Mouse (Mus musculus) midbrain, embryonic 14.5 days (tissue): ENCODE results near the gene Serinc5. TPM values are rescaled to one million over a fixed set of nuclear protein-coding genes. Genes with fewer than 3 reads are reported as not detected.

ENCODE experiments used
- ATAC-seq: fragments of 200-750 bp; cut with Nextera tagmentation; 2 replicates; pipeline ENCODE4 v1.8.0; 2017; ENCODE audit warnings: moderate number of reproducible peaks, moderate library complexity; ENCODE audit not compliant: low FRiP score, low TSS enrichment
- DNase-seq: peaks from one replicate; pipeline ENCODE4 v3.0.0-alpha.2; 2015
- H3K27ac ChIP-seq: fragments of 300-500 bp; sonication (generic); replicated peaks from 2 replicates; pipeline ENCODE4 v1.5.1; 2014; ENCODE audit warnings: mild to moderate bottlenecking, low read depth, low read length, moderate library complexity
- H3K27me3 ChIP-seq: fragments of 300-500 bp; sonication (generic); 2 replicates; pipeline ENCODE4 v1.6.1; 2014; ENCODE audit warnings: low read length, control low read depth, mixed read lengths; ENCODE audit not compliant: control insufficient read depth, insufficient read depth
- H3K36me3 ChIP-seq: fragments of 300-500 bp; sonication (generic); 2 replicates; pipeline ENCODE4 v1.6.1; 2014; ENCODE audit warnings: low read length, control low read depth; ENCODE audit not compliant: control insufficient read depth, insufficient read depth
- H3K4me1 ChIP-seq: fragments of 300-500 bp; sonication (generic); 2 replicates; pipeline ENCODE4 v1.6.1; 2014; ENCODE audit warnings: mild to moderate bottlenecking, antibody characterized with exemption, low read length, control low read depth; ENCODE audit not compliant: control insufficient read depth, insufficient read depth
- H3K4me2 ChIP-seq: fragments of 300-500 bp; sonication (generic); 2 replicates; pipeline ENCODE4 v1.6.1; 2014; ENCODE audit warnings: mild to moderate bottlenecking, low read length, moderate library complexity
- H3K4me3 ChIP-seq: fragments of 300-500 bp; sonication (generic); replicated peaks from 2 replicates; pipeline ENCODE4 v1.5.1; 2014; ENCODE audit warnings: low read depth, low read length
- H3K9ac ChIP-seq: fragments of 300-500 bp; sonication (generic); replicated peaks from 2 replicates; pipeline ENCODE4 v1.6.1; 2014; ENCODE audit warnings: mild to moderate bottlenecking, low read length, moderate library complexity
- H3K9me3 ChIP-seq: fragments of 300-500 bp; sonication (generic); 2 replicates; pipeline ENCODE4 v1.6.1; 2016; ENCODE audit warnings: low read length, control low read depth, mixed read lengths; ENCODE audit not compliant: control insufficient read depth
- WGBS: fragments of 180-500 bp; shearing (Covaris S2); extraction: QIAGEN DNeasy Blood & Tissue Kit; methylation state at CpG from one replicate; pipeline ENCODE4 v1.1.7; 2014; 5-methylcytosine and 5-hydroxymethylcytosine counted together
- polyA plus RNA-seq: library from polyadenylated mRNA; unstranded; fragments of >200 nt; fragmentation: Nextera tagmentation; extraction: Ambion mirVana; gene quantifications from 2 replicates; pipeline ENCODE4 v1.2.1, GENCODE M21; 2014

The Serinc5 gene
- polyA plus RNA-seq, 1 experiment from 2014 or later = 15.4 TPM

DNA sequence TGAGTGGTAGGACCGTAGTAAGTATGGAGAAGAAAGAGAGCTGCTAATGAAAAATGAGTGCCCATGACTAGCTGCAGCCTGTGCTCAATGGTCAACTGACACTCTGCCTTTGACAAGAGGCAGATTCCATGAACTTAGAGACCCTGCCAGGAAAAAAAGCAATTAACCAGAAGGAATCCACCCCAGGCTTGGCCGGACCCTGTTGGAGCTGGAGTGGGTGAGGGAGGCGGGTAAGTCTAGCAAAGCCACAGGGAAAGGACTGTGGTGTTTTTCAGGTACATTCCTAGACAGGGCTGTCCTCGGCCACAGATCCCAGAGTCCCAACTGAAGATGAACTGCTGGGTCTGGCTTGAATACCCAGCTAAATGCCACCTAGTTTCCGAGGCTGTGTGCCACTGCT is 121.9 kb downstream of the Serinc5 start:
- DNase-seq = no peak
- no peak for ATAC-seq
- Histone ChIP-seq H3K9me3 (no peaks in the 10 kb centered on the region), H3K4me3 (no peak overlapping the region), H3K27me3 (no peaks in the 10 kb centered on the region), H3K4me2 (no peak overlapping the region), H3K36me3 (no peaks in the 10 kb centered on the region), H3K4me1 (peaks cover 3% of the 10 kb centered on the region; the same call in 1 of the 2 replicates), H3K9ac (no peak overlapping the region), H3K27ac (no peak overlapping the region)
- 84% methylated on average over 5 of the region's 5 CpGs for WGBS

DNA sequence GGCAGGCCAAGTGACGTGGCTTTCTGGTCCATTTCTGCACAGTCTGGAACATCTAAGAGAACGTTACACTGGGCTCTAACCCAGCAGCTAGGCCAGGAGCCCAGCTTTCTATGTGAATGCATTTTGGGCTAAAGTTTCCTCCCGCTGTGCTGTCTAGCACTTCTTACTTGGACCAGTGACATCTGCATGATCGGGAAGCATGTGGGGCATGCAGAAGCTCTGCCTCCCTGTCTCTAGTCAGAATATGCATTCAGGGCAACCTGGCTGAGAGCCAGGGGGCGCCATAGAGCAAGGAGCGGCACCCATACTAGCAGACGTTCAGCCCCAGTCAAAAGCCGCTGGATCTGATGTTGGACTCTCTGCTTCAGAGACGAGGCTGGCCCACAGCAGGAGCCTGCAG is 122.4 kb downstream of the Serinc5 start:
- no peak overlapping the region for H3K4me3 ChIP-seq
- no peaks in the 10 kb centered on the region for H3K36me3 ChIP-seq
- no peak overlapping the region for H3K4me2 ChIP-seq
- DNase-seq (peak; percentile 56), ATAC-seq (peak; percentile 38)
- H3K9ac ChIP-seq = no peak overlapping the region
- peaks cover 3% of the 10 kb centered on the region; the same call in 1 of the 2 replicates for H3K4me1 ChIP-seq
- no peaks in the 10 kb centered on the region for H3K9me3 ChIP-seq
- no peaks in the 10 kb centered on the region for H3K27me3 ChIP-seq
- no peak overlapping the region for H3K27ac ChIP-seq
- 41% methylated on average over 9 of the region's 9 CpGs for WGBS

DNA sequence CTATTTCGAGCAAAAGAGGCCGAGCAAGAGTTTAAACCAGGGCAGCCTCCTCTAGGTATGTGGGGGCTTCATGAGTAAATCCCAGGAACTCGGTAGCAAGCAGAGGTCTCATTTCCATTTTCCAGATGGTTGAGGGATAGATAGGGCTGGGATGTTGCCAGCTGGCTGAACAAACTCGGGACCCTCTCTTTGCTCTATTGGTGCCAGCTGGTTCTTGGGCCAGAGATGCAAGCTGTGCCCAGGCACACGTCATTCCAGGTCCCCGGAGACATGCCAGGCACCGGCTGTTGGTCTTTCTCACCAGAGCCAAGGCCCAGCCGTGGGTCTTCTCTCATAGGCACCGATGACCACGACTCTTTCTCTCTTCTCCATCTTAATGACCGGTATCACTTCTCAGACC is 122.8 kb downstream of the Serinc5 start:
- 77% methylated on average over 11 of the region's 11 CpGs for WGBS

DNA sequence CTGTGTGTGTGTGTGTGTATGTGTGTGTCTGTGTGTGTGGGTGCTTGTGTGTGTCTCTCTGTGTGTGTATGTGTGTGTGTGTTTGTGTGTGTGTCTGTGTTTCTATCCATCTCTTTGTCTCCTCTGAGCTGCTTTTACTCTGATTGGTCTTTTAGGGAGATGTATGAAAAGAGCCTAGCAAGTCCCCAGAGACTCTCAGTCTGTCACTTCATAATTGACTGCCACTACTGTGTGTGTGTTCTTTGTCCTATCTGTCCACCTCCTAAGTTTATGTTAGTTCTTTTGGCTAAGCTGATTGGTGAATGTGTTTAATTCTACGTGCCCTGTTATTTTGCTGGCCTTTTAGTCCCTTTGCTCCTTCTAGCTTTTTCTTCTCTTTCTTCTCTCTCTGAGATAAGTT is 124.8 kb downstream of the Serinc5 start:
- Histone ChIP-seq H3K27ac (no peak overlapping the region), H3K36me3 (no peaks in the 10 kb centered on the region), H3K4me1 (peaks cover 3% of the 10 kb centered on the region; the same call in 1 of the 2 replicates), H3K4me2 (no peak overlapping the region), H3K9me3 (no peaks in the 10 kb centered on the region), H3K9ac (no peak overlapping the region), H3K27me3 (no peaks in the 10 kb centered on the region), H3K4me3 (no peak overlapping the region)
- ATAC-seq (no peak), DNase-seq (peak; percentile 20)
- 65% methylated on average over 1 of the region's 1 CpGs for WGBS

More for the DNA sequence above, 122.8 kb downstream of the Serinc5 start:
- Histone ChIP-seq H3K36me3 (no peaks in the 10 kb centered on the region), H3K4me1 (peaks cover 3% of the 10 kb centered on the region; the same call in 1 of the 2 replicates), H3K4me3 (no peak overlapping the region), H3K9me3 (no peaks in the 10 kb centered on the region), H3K9ac (no peak overlapping the region), H3K27me3 (no peaks in the 10 kb centered on the region), H3K4me2 (no peak overlapping the region), H3K27ac (no peak overlapping the region)
- DNase-seq (peak; percentile 62), ATAC-seq (peak; percentile 52)

DNA sequence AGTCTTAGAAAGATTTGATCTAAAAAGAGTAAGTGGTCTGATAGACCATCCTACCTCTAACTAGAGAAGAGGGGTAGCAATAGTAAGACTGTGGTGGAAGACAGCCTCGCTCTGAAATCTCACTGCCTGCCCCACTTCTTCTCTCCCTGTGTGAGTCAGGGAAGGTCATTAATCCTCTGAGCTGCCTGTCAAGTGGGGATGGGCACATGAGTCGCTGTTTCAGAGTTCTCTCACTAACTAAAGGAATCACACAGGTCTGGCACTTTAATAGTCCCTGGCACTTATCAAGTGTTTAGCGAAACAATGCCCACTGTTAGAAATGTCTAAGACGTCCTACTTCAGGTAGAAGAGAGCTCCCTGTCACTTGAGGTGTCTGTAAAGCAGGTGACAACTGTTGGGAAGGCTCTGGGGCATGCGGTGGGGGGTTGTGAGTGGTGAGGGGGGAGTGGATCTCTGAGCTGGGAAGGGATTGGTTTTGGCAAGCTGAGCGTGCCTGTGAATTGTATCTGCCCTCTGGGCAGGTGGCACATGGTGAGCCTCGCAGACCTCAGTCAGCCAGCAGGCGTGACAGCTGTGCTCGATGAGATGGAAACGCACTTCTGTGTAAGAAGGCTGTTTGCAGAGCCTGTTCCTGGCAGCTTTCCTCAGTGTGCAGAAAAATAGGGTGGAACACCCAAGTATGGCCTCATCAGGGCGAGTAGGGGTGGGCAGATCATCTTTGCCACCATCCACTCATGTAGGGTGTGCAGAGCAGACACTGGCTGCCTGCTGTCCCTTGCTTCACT is 125.8 kb downstream of the Serinc5 start:
- 33% methylated on average over 11 of the region's 11 CpGs for WGBS
- Histone ChIP-seq H3K4me3 (no peak overlapping the region), H3K9me3 (no peaks in the 10 kb centered on the region), H3K27ac (peak overlapping the region; percentile 15; the same call in 1 of the 2 replicates), H3K4me1 (peaks cover 3% of the 10 kb centered on the region; the same call in 1 of the 2 replicates), H3K9ac (no peak overlapping the region), H3K4me2 (no peak overlapping the region), H3K27me3 (no peaks in the 10 kb centered on the region), H3K36me3 (no peaks in the 10 kb centered on the region)
- peak; percentile 69 for DNase-seq
- peak; percentile 28 for ATAC-seq

DNA sequence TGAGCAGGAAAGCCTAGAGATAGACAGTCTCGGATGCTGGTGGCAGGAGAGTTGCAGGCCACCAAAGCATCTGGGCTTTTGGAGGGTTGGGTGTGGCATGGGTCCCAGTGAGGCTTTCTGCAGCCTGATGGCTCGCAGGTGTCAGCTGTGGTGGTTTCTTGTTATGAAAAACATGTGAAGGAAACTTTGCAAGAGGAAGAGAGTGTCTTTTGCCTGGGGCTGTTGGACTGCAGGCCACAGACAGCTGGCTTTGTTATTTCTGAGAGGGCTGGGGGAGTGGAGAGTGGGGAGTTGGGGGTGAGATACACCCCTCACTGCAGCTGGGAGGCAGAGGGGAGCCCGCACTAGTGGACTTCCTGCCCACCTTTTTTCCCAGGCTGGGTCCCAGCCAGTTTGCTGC is 127.9 kb downstream of the Serinc5 start:
- H3K27ac ChIP-seq = no peak overlapping the region
- WGBS = 85% methylated on average over 3 of the region's 3 CpGs
- no peak for ATAC-seq
- no peak overlapping the region for H3K4me3 ChIP-seq
- H3K9ac ChIP-seq = no peak overlapping the region
- H3K9me3 ChIP-seq = no peaks in the 10 kb centered on the region
- no peak for DNase-seq
- no peaks in the 10 kb centered on the region for H3K36me3 ChIP-seq
- no peaks in the 10 kb centered on the region for H3K4me1 ChIP-seq
- H3K4me2 ChIP-seq = no peak overlapping the region
- no peaks in the 10 kb centered on the region for H3K27me3 ChIP-seq

DNA sequence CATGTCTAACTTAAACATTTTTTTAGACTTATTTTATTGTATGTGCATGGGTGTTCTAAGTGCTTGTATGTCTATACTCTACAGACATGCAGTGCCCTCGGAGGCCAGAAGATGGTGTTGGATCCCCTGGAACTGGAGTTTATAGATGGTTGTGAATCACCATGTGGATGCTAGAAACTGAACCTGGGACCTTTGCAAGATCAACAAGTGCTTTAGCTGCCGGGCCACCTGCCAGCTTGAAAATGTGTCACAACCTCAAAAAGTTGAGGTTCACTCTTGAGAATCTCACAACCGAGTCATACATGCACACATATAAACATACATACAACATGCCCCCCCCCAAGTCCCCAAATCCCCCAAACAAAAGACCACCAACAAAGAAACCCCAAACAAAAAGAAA is 129.0 kb downstream of the Serinc5 start:
- Histone ChIP-seq H3K4me2 (no peak overlapping the region), H3K4me1 (no peaks in the 10 kb centered on the region), H3K9ac (no peak overlapping the region), H3K4me3 (no peak overlapping the region), H3K9me3 (no peaks in the 10 kb centered on the region), H3K27me3 (no peaks in the 10 kb centered on the region), H3K27ac (no peak overlapping the region), H3K36me3 (no peaks in the 10 kb centered on the region)
- ATAC-seq = no peak
- 92% methylated on average over 3 of the region's 3 CpGs for WGBS
- no peak for DNase-seq

DNA sequence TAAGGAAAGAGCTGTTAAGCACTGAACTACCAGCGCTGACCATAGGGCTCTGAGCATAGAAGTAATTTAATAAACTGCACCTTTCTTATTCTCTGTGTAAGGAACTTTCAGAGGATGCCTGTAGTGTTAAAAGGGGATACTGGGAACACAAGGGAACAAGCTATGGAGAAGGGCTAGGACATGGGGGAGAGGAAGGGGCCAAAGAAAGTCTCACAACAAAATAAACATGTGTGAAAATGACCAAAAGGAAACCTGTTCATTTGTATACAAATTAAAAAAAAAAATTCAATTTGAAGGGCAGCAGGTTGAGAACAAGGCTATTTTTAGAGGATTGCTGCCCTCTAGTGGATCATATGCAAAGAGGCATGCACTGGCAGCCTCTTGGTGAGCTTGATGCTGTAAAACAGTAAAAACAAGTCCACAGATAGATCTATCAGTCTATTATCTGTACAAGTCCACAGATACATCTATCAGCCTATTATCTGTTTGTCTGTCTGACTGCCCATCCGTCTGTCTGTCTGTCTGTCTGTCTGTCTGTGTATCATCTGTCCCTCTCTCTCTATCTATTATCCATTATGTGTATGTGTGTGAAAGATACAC is 129.9 kb downstream of the Serinc5 start:
- Histone ChIP-seq H3K27ac (no peak overlapping the region), H3K9ac (no peak overlapping the region), H3K9me3 (no peaks in the 10 kb centered on the region), H3K36me3 (no peaks in the 10 kb centered on the region), H3K4me1 (no peaks in the 10 kb centered on the region), H3K27me3 (no peaks in the 10 kb centered on the region), H3K4me2 (no peak overlapping the region), H3K4me3 (no peak overlapping the region)
- DNase-seq (peak; percentile 87), ATAC-seq (peak; percentile 69; the same call in 1 of the 2 replicates)
- 16% methylated on average over 2 of the region's 2 CpGs for WGBS

DNA sequence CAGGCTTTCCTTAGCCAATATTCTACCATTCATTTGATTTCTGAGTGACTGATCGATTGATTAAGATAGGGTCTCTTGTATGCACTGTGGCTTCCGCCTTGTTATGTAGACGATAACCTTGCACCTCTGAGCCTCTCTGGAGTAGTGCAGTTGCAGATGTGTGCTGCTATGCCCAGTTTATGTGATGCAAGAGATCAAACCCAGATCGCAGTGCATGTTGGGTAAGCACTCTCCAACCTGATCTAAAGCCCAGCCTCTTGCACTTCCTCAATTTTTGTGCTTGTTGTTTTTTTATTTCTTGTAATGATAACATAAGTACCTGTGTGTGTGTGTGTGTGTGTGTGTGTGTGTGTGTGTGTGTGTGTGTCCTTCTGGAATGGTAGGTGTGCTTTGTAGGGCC is 132.0 kb downstream of the Serinc5 start:
- Histone ChIP-seq H3K4me2 (no peak overlapping the region), H3K27me3 (no peaks in the 10 kb centered on the region), H3K27ac (no peak overlapping the region), H3K9me3 (no peaks in the 10 kb centered on the region), H3K4me3 (no peak overlapping the region), H3K36me3 (no peaks in the 10 kb centered on the region), H3K4me1 (no peaks in the 10 kb centered on the region), H3K9ac (no peak overlapping the region)
- ATAC-seq (no peak), DNase-seq (no peak)
- 94% methylated on average over 4 of the region's 4 CpGs for WGBS
